Mouse (Mus musculus): Measurements from ENCODE around the gene Layn. TPM values are rescaled to one million over a fixed set of nuclear protein-coding genes. Genes with fewer than 3 reads are reported as not detected.

The Layn gene
- polyA plus RNA-seq, 1 experiment, result not detected

- peaks cover 21% of the 10 kb centered on the region for H3K27me3 ChIP-seq (ENCODE audit: control insufficient read depth)
- peak overlapping the region; percentile 49 for H3K4me3 ChIP-seq (replicated peaks)
- no peaks in the 10 kb centered on the region for H3K9me3 ChIP-seq (ENCODE audit: control insufficient read depth, low read length)
- TF ChIP-seq GATA1 (IDR thresholded peaks at IDR 0.05; ENCODE audit: low read length) (no peak), TAL1 (IDR thresholded peaks at IDR 0.05; ENCODE audit: low read length) (no peak)
- H3K36me3 ChIP-seq (ENCODE audit: control insufficient read depth), result no peaks in the 10 kb centered on the region
- H3K4me1 ChIP-seq (ENCODE audit: control insufficient read depth), result peaks cover 21% of the 10 kb centered on the region
These were observed 455 bp downstream of the Layn start for GRCm38 (mm10) chr9:51076300-51076978.

GRCm38 (mm10) chr9:51075780-51076179 is 1.1 kb downstream of the Layn start:
- no peak for TF ChIP-seq TAL1 (IDR thresholded peaks at IDR 0.05; ENCODE audit: low read length)
- TF ChIP-seq GATA1 (IDR thresholded peaks at IDR 0.05; ENCODE audit: low read length), result no peak
- Histone ChIP-seq H3K4me1 (ENCODE audit: control insufficient read depth) (peaks cover 21% of the 10 kb centered on the region), H3K36me3 (ENCODE audit: control insufficient read depth) (no peaks in the 10 kb centered on the region), H3K9me3 (ENCODE audit: control insufficient read depth, low read length) (no peaks in the 10 kb centered on the region), H3K27me3 (ENCODE audit: control insufficient read depth) (peaks cover 21% of the 10 kb centered on the region), H3K4me3 (replicated peaks) (no peak overlapping the region)

DNA sequence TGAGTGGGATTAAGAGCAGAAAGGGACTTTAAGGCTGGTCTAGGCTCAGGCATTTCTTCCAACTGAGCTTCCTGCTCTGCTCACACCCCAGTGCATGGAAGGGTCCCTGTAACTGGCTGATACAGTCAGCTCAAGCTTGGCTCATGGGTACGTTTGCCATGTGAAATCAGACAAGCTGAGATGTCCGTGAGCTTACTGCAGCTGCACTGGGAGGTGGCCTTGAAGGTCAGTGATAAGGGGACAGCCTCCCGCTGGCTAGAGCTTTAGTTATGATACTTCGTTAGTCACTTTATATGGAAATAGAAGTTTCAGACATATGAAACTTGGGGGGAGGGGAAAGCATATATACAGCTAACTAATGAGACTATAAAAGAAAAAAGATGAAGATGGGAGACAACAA is 6.1 kb downstream of the Layn start:
- no peaks in the 10 kb centered on the region for H3K36me3 ChIP-seq (ENCODE audit: control insufficient read depth)
- H3K27me3 ChIP-seq (ENCODE audit: control insufficient read depth), result peaks cover 8% of the 10 kb centered on the region
- H3K4me3 ChIP-seq (replicated peaks), result no peak overlapping the region
- no peak for TF ChIP-seq GATA1 (IDR thresholded peaks at IDR 0.05; ENCODE audit: low read length)
- TF ChIP-seq TAL1 (IDR thresholded peaks at IDR 0.05; ENCODE audit: low read length), result no peak
- peaks cover 3% of the 10 kb centered on the region for H3K4me1 ChIP-seq (ENCODE audit: control insufficient read depth)
- no peaks in the 10 kb centered on the region for H3K9me3 ChIP-seq (ENCODE audit: control insufficient read depth, low read length)

- Histone ChIP-seq H3K4me1 (ENCODE audit: control insufficient read depth) (no peaks in the 10 kb centered on the region; the same call in 1 of the 2 replicates), H3K9me3 (ENCODE audit: control insufficient read depth, low read length) (no peaks in the 10 kb centered on the region), H3K36me3 (ENCODE audit: control insufficient read depth) (no peaks in the 10 kb centered on the region), H3K4me3 (replicated peaks) (no peak overlapping the region), H3K27me3 (ENCODE audit: control insufficient read depth) (no peaks in the 10 kb centered on the region)
- TF ChIP-seq GATA1 (IDR thresholded peaks at IDR 0.05; ENCODE audit: low read length) (no peak), TAL1 (IDR thresholded peaks at IDR 0.05; ENCODE audit: low read length) (no peak)
These were observed 8.7 kb downstream of the Layn start for GRCm38 (mm10) chr9:51068202-51068601.

GRCm38 (mm10) chr9:51060601-51061000 is 16.3 kb downstream of the Layn start, which contains the start of gene Btg4:
Gene Btg4 (plus strand): TSS chr9:51060901.
- no peaks in the 10 kb centered on the region for H3K27me3 ChIP-seq (ENCODE audit: control insufficient read depth)
- no peaks in the 10 kb centered on the region for H3K9me3 ChIP-seq (ENCODE audit: control insufficient read depth, low read length)
- H3K36me3 ChIP-seq (ENCODE audit: control insufficient read depth), result no peaks in the 10 kb centered on the region
- no peak within 1 kb of the TSS for H3K4me3 ChIP-seq (replicated peaks)
- H3K4me1 ChIP-seq (ENCODE audit: control insufficient read depth), result no peaks in the 10 kb centered on the region; the same call in 1 of the 2 replicates
- TF ChIP-seq GATA1 (IDR thresholded peaks at IDR 0.05; ENCODE audit: low read length) (no peak), TAL1 (IDR thresholded peaks at IDR 0.05; ENCODE audit: low read length) (no peak)

DNA sequence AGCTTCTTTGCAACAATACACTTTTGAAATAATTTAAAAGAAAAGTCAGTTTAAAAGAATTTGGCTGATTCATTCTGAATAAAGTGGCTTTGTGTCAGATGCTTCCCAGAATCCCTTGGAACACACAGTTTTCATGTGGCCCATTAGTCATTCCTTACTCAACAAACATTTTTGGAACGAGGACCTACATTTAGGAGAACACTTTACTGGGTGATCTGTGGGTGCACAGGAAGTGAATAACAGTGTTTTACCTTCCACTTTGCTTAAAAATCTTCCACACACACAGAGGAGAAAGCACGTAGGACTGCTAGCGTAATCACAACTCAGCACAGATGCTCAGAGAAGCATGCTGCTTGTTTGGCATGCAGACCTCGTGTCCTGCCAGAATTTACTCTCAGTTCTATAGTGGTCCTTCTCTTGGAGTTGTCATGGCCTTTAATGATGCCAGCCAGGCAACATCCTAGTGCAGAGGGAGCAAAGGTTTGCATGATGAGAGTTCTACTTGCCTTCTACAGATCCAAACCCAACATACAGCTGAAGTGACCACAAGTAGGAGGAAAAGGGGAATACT is 17.9 kb downstream of the Layn start:
- H3K9me3 ChIP-seq (ENCODE audit: control insufficient read depth, low read length), result no peaks in the 10 kb centered on the region
- H3K4me3 ChIP-seq (replicated peaks), result no peak overlapping the region
- no peaks in the 10 kb centered on the region for H3K36me3 ChIP-seq (ENCODE audit: control insufficient read depth)
- H3K27me3 ChIP-seq (ENCODE audit: control insufficient read depth), result no peaks in the 10 kb centered on the region
- H3K4me1 ChIP-seq (ENCODE audit: control insufficient read depth), result no peaks in the 10 kb centered on the region; the same call in 1 of the 2 replicates
- TF ChIP-seq TAL1 (IDR thresholded peaks at IDR 0.05; ENCODE audit: low read length) (no peak), GATA1 (IDR thresholded peaks at IDR 0.05; ENCODE audit: low read length) (no peak)

- no peaks in the 10 kb centered on the region; the same call in 1 of the 2 replicates for H3K4me1 ChIP-seq (ENCODE audit: control insufficient read depth)
- H3K9me3 ChIP-seq (ENCODE audit: control insufficient read depth, low read length), result no peaks in the 10 kb centered on the region
- no peak overlapping the region for H3K4me3 ChIP-seq (replicated peaks)
- H3K36me3 ChIP-seq (ENCODE audit: control insufficient read depth), result no peaks in the 10 kb centered on the region
- TF ChIP-seq TAL1 (IDR thresholded peaks at IDR 0.05; ENCODE audit: low read length), result no peak
- no peak for TF ChIP-seq GATA1 (IDR thresholded peaks at IDR 0.05; ENCODE audit: low read length)
- no peaks in the 10 kb centered on the region for H3K27me3 ChIP-seq (ENCODE audit: control insufficient read depth)
These were observed 20.3 kb downstream of the Layn start for GRCm38 (mm10) chr9:51056360-51057324.

DNA sequence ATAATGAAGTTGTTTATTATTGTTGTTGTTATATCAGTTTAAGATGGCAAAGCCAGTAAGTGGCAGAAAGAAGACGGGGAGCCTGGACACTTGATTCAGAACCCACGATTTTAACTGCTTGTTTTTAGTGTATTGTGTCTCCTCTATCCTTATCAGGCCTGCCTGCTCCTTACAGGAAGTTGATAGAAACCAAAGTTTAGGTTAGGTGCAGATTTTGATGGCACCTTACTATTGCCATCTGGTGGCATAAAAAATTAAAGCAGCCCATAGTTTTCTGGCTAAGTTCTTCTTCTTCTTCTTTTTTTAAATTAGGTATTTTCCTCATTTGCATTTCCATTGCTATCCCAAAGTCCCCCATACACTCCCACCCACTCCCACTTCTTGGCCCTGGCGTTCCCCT is 24.7 kb downstream of the Layn start:
- no peaks in the 10 kb centered on the region; the same call in 1 of the 2 replicates for H3K4me1 ChIP-seq (ENCODE audit: control insufficient read depth)
- H3K4me3 ChIP-seq (replicated peaks), result no peak overlapping the region
- no peaks in the 10 kb centered on the region for H3K27me3 ChIP-seq (ENCODE audit: control insufficient read depth)
- no peaks in the 10 kb centered on the region for H3K9me3 ChIP-seq (ENCODE audit: control insufficient read depth, low read length)
- TF ChIP-seq TAL1 (IDR thresholded peaks at IDR 0.05; ENCODE audit: low read length) (no peak), GATA1 (IDR thresholded peaks at IDR 0.05; ENCODE audit: low read length) (no peak)
- H3K36me3 ChIP-seq (ENCODE audit: control insufficient read depth), result no peaks in the 10 kb centered on the region

DNA sequence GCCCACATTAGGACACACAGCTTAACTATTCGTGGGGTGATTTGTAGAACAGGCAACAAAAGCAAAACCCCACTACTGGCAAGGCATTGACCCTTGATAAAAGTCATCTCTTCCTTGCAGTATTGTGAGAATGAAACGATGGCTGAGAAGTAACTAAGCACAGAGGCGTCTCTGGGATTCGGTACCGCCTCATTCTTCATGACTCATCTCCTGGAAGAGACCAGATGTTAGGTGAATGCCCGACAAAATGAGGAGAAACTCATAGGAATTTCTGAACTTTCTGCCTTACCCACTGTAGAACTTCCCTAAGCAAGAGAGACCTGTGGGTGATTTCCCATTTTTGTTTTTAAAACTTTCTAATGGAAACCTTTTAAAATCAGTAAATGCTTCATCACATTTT is 34.8 kb downstream of the Layn start:
- Histone ChIP-seq H3K27me3 (ENCODE audit: control insufficient read depth) (no peaks in the 10 kb centered on the region), H3K9me3 (ENCODE audit: control insufficient read depth, low read length) (no peaks in the 10 kb centered on the region), H3K36me3 (ENCODE audit: control insufficient read depth) (no peaks in the 10 kb centered on the region), H3K4me1 (ENCODE audit: control insufficient read depth) (no peaks in the 10 kb centered on the region), H3K4me3 (replicated peaks) (no peak overlapping the region)
- no peak for TF ChIP-seq GATA1 (IDR thresholded peaks at IDR 0.05; ENCODE audit: low read length)
- no peak for TF ChIP-seq TAL1 (IDR thresholded peaks at IDR 0.05; ENCODE audit: low read length)

Measured in erythroblast, embryonic 14.5 days (primary cell).